Mouse (Mus musculus): ENCODE measurements around the gene Cdhr3.
A peak's percentile ranks its signal among the peaks of the same experiment; 100 is the strongest.
"Not testable (repeated sequence)": the region's sequence is repeated elsewhere in the genome, so short reads cannot be mapped to it uniquely, and the experiment has no call there.

Cdhr3 gene

GRCm38 (mm10) chr12:33000402-33000801 is 92.3 kb downstream of the Cdhr3 start:
- DNase-seq, result no peak

GRCm38 (mm10) chr12:32999778-33000177 is 92.9 kb downstream of the Cdhr3 start:
- not testable (repeated sequence) for DNase-seq

DNA sequence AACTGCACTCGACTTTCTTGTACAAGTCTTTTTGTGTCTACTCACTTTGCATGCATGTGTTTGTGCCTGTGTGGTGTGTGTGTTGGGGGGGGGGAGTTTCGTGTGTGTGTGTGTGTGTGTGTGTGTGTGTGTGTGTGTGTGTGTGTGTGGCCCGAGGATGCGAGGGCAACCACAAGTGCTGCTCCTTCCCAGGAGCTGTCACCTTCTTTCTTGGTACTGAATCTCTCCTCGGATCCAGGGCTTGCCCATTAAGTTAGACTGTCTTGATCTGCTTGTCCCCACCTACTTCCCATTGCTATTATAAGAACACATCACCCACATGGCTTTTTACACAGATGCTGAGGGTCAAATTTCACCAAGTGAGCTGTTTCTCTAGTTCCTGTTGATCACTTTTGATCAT is 93.9 kb downstream of the Cdhr3 start:
- no peak for DNase-seq

DNA sequence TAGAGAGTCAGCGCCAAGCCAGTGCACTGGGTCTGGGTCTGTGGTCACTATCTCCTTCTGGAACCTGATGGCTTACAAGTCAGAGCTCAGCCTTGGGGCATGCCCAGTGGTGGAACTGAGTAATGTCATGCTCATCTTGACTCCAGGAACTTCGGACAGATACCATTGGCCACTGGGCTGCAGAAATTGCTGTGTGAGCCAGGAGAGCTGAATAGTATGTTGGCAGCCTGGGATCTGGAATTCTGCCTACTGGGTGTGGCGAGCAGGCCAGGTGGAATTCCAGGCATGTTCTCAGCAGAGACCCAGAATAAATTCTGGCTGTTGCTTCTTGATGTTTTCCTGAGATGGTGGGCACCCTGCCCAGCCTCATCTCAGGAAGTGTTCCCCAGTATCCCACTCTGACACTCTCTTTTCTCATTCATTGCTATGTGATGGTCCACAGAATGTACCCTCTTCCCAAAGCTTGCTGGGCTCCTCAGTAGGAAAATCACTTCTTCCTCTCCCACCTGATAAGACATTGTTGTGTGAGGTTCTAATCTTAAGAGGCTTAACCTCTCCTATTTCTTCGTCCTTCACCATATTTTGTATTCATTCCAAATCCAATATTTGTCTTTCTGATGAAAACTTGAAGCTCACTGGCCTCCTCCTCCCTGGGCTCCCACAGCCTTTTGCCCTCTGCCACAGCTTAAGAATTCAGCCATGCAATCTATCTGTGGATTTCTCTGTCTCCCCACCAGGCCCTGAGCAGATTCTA is 97.4 kb downstream of the Cdhr3 start:
- DNase-seq, result peak; percentile 51

DNA sequence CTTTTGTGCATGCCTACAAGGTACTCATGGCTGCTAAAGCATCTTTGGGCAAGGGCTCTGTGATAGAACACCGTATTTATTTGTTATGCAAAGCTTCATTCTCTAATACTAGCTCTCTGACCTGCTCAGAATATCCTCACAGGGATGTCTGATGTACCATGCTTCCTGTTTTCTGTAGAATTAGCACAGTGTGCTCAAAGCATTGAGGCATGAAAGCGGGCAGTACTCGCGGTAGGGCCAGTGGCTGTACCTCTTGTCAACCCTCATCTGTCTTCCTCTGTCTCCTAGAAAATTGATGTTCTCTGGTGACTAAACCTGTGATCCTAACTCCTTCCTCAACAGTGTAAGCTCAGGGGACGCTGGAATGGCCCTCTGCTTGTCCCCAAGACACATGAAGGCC is 98.6 kb downstream of the Cdhr3 start:
- DNase-seq, result no peak

DNA sequence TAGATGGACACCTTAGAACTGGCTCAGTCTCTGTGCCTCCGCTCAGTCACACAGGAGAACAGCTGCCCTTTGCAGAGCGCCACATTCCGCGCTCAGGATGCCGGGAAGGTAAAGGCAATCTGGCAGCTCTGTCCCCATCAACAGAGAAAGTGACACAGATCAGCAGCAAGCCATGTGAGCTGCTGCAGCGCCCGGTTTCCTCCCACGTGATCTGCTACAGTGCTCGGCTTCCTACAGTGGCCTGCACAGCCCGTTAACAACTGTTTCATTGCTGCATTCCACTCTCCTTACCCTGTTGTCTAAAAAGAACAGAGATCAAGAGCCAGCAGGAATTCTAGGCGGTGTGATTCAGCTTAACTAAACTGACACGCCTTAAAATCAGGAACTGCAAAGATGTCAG is 102.9 kb downstream of the Cdhr3 start:
- peak; percentile 11 for DNase-seq

GRCm38 (mm10) chr12:32986284-32986683 is 106.4 kb downstream of the Cdhr3 start:
- no peak for DNase-seq

Data from kidney, adult 9 months (tissue).